Mouse (Mus musculus) kidney, embryonic 14.5 days (tissue): ENCODE measurements around the gene Il1rapl1. TPM values are rescaled to one million over a fixed set of nuclear protein-coding genes. Genes with fewer than 3 reads are reported as not detected.

Source experiments
- ATAC-seq: fragments of 200-750 bp; cut with Nextera tagmentation; 2 replicates; pipeline ENCODE4 v1.8.0; 2017; ENCODE audit warnings: moderate number of reproducible peaks, mild to moderate bottlenecking, moderate TSS enrichment, moderate library complexity; ENCODE audit not compliant: low FRiP score, low TSS enrichment
- H3K27ac ChIP-seq: fragments of 300-500 bp; sonication (generic); 2 replicates; pipeline ENCODE4 v1.5.1; 2014; ENCODE audit warnings: low read depth, mild to moderate bottlenecking, low read length, moderate library complexity, mixed read lengths
- H3K27me3 ChIP-seq: fragments of 300-500 bp; sonication (generic); 2 replicates; pipeline ENCODE4 v1.6.1; 2014; ENCODE audit warnings: mild to moderate bottlenecking, low read length; ENCODE audit not compliant: control insufficient read depth, insufficient read depth
- H3K36me3 ChIP-seq: fragments of 300-500 bp; sonication (generic); 2 replicates; pipeline ENCODE4 v1.6.1; 2014; ENCODE audit warnings: low read length, mixed read lengths; ENCODE audit not compliant: control insufficient read depth, insufficient read depth
- H3K4me1 ChIP-seq: fragments of 300-500 bp; sonication (generic); 2 replicates; pipeline ENCODE4 v1.6.1; 2014; ENCODE audit warnings: low read length, mixed read lengths; ENCODE audit not compliant: control insufficient read depth, insufficient read depth
- H3K4me2 ChIP-seq: fragments of 300-500 bp; sonication (generic); replicated peaks from 2 replicates; pipeline ENCODE4 v1.6.1; 2014; ENCODE audit warnings: low read depth, mild to moderate bottlenecking, low read length
- H3K4me3 ChIP-seq: fragments of 300-500 bp; sonication (generic); 2 replicates; pipeline ENCODE4 v1.5.1; 2014; ENCODE audit warnings: mild to moderate bottlenecking, low read length
- H3K9ac ChIP-seq: fragments of 300-500 bp; sonication (generic); 2 replicates; pipeline ENCODE4 v1.6.1; 2014; ENCODE audit warnings: low read depth, mild to moderate bottlenecking, low read length, moderate library complexity
- H3K9me3 ChIP-seq: fragments of 300-500 bp; sonication (generic); 2 replicates; pipeline ENCODE4 v1.6.1; 2016; ENCODE audit warnings: low read length; ENCODE audit not compliant: control insufficient read depth
- WGBS: fragments of 180-500 bp; shearing (Covaris S2); extraction: QIAGEN DNeasy Blood & Tissue Kit; methylation state at CpG from one replicate; pipeline ENCODE4 v1.1.7; 2014; 5-methylcytosine and 5-hydroxymethylcytosine counted together
- polyA plus RNA-seq: library from polyadenylated mRNA; unstranded; fragments of >200 nt; fragmentation: Nextera tagmentation; extraction: Ambion mirVana; gene quantifications from 2 replicates; pipeline ENCODE4 v1.2.1, GENCODE M21; 2014

Gene Il1rapl1
- polyA plus RNA-seq, 1 experiment from 2014 or later = 0.79 TPM

GRCm38 (mm10) chrX:88093936-88094569, 21.4 kb downstream of the Il1rapl1 start:
- Histone ChIP-seq H3K27me3 (no peaks in the 10 kb centered on the region), H3K4me1 (no peaks in the 10 kb centered on the region), H3K9me3 (no peaks in the 10 kb centered on the region), H3K27ac (no peak overlapping the region), H3K4me2 (no peak overlapping the region), H3K9ac (no peak overlapping the region), H3K36me3 (no peaks in the 10 kb centered on the region), H3K4me3 (no peak overlapping the region)
- ATAC-seq = no peak

- no peaks in the 10 kb centered on the region for H3K4me1 ChIP-seq
- no peak overlapping the region for H3K4me3 ChIP-seq
- no peak overlapping the region for H3K9ac ChIP-seq
- H3K9me3 ChIP-seq = no peaks in the 10 kb centered on the region
- H3K27ac ChIP-seq = no peak overlapping the region
- no peaks in the 10 kb centered on the region for H3K36me3 ChIP-seq
- H3K27me3 ChIP-seq = no peaks in the 10 kb centered on the region
- H3K4me2 ChIP-seq = no peak overlapping the region
- WGBS = 57% methylated on average over 2 of the region's 2 CpGs
- ATAC-seq = no peak
Measured at GRCm38 (mm10) chrX:88089873-88090272, 25.6 kb downstream of the Il1rapl1 start.

- 57% methylated on average over 7 of the region's 7 CpGs for WGBS
- Histone ChIP-seq H3K36me3 (no peaks in the 10 kb centered on the region), H3K4me3 (no peak overlapping the region), H3K27me3 (no peaks in the 10 kb centered on the region), H3K9me3 (no peaks in the 10 kb centered on the region), H3K27ac (no peak overlapping the region), H3K4me1 (no peaks in the 10 kb centered on the region), H3K9ac (no peak overlapping the region), H3K4me2 (no peak overlapping the region)
- ATAC-seq = no peak
Measured at GRCm38 (mm10) chrX:88072741-88073419, 42.6 kb downstream of the Il1rapl1 start.

GRCm38 (mm10) chrX:88070368-88070767, 45.1 kb downstream of the Il1rapl1 start:
- H3K4me3 ChIP-seq = no peak overlapping the region
- H3K9me3 ChIP-seq = no peaks in the 10 kb centered on the region
- H3K9ac ChIP-seq = no peak overlapping the region
- H3K27me3 ChIP-seq = no peaks in the 10 kb centered on the region
- no peak for ATAC-seq
- no peak overlapping the region for H3K4me2 ChIP-seq
- no peaks in the 10 kb centered on the region for H3K36me3 ChIP-seq
- no peak overlapping the region for H3K27ac ChIP-seq
- WGBS = 82% methylated on average over 3 of the region's 3 CpGs
- H3K4me1 ChIP-seq = no peaks in the 10 kb centered on the region

- WGBS = 87% methylated on average over 1 of the region's 1 CpGs
- Histone ChIP-seq H3K4me1 (no peaks in the 10 kb centered on the region), H3K27ac (no peak overlapping the region)
Measured at GRCm38 (mm10) chrX:88043556-88043955, 71.9 kb downstream of the Il1rapl1 start.

GRCm38 (mm10) chrX:88038984-88039383, 76.5 kb downstream of the Il1rapl1 start:
- 60% methylated on average over 1 of the region's 1 CpGs for WGBS
- Histone ChIP-seq H3K9me3 (no peaks in the 10 kb centered on the region), H3K4me2 (no peak overlapping the region), H3K4me1 (no peaks in the 10 kb centered on the region), H3K27ac (no peak overlapping the region), H3K27me3 (no peaks in the 10 kb centered on the region), H3K36me3 (no peaks in the 10 kb centered on the region), H3K4me3 (no peak overlapping the region), H3K9ac (no peak overlapping the region)
- ATAC-seq = no peak

More at GRCm38 (mm10) chrX:88043556-88043955, 71.9 kb downstream of the Il1rapl1 start:
- H3K9ac ChIP-seq = no peak overlapping the region
- no peaks in the 10 kb centered on the region for H3K36me3 ChIP-seq
- H3K27me3 ChIP-seq = no peaks in the 10 kb centered on the region
- no peak overlapping the region for H3K4me3 ChIP-seq
- no peaks in the 10 kb centered on the region for H3K9me3 ChIP-seq
- no peak overlapping the region for H3K4me2 ChIP-seq
- ATAC-seq = no peak

GRCm38 (mm10) chrX:87897172-87897571, 218.3 kb downstream of the Il1rapl1 start:
- no peak overlapping the region for H3K4me2 ChIP-seq
- H3K27ac ChIP-seq = no peak overlapping the region
- no peaks in the 10 kb centered on the region for H3K9me3 ChIP-seq
- no peaks in the 10 kb centered on the region for H3K36me3 ChIP-seq
- no peaks in the 10 kb centered on the region for H3K4me1 ChIP-seq
- 54% methylated on average over 1 of the region's 1 CpGs for WGBS
- ATAC-seq = no peak
- no peaks in the 10 kb centered on the region for H3K27me3 ChIP-seq
- no peak overlapping the region for H3K4me3 ChIP-seq
- H3K9ac ChIP-seq = no peak overlapping the region

GRCm38 (mm10) chrX:87891916-87892315, 223.5 kb downstream of the Il1rapl1 start:
- no peak for ATAC-seq
- H3K9ac ChIP-seq = no peak overlapping the region
- H3K36me3 ChIP-seq = no peaks in the 10 kb centered on the region
- no peak overlapping the region for H3K4me3 ChIP-seq
- no peaks in the 10 kb centered on the region for H3K27me3 ChIP-seq
- H3K4me2 ChIP-seq = no peak overlapping the region
- H3K9me3 ChIP-seq = no peaks in the 10 kb centered on the region
- no peaks in the 10 kb centered on the region for H3K4me1 ChIP-seq
- H3K27ac ChIP-seq = no peak overlapping the region

GRCm38 (mm10) chrX:87854107-87854506, 261.3 kb downstream of the Il1rapl1 start:
- Histone ChIP-seq H3K4me2 (no peak overlapping the region), H3K4me1 (no peaks in the 10 kb centered on the region), H3K9ac (no peak overlapping the region), H3K27ac (no peak overlapping the region), H3K4me3 (no peak overlapping the region), H3K36me3 (no peaks in the 10 kb centered on the region), H3K27me3 (no peaks in the 10 kb centered on the region), H3K9me3 (no peaks in the 10 kb centered on the region)
- 88% methylated on average over 2 of the region's 2 CpGs for WGBS
- no peak for ATAC-seq
